Mouse (Mus musculus): Measurements from ENCODE around the gene Synj1.

- TF ChIP-seq CTCF (IDR thresholded peaks at IDR 0.05; ENCODE audit: extremely low read depth, insufficient read depth, low read length) = no peak
- no peak for TF ChIP-seq POLR2A (IDR thresholded peaks at IDR 0.05; ENCODE audit: extremely low read depth, insufficient read depth, low read length)
These were observed 23.1 kb downstream of the Synj1 start for GRCm38 (mm10) chr16:90988039-90988438.
